Mouse (Mus musculus) erythroblast, embryonic 14.5 days (primary cell): ENCODE results near the gene Tmem254a. TPM values are rescaled to one million over a fixed set of nuclear protein-coding genes. Genes with fewer than 3 reads are reported as not detected.
"Not testable (repeated sequence)": the region's sequence is repeated elsewhere in the genome, so short reads cannot be mapped to it uniquely, and the experiment has no call there.

Experiments
- H3K27me3 ChIP-seq: 2 replicates; pipeline ENCODE4 v1.6.1; 2012; ENCODE audit warnings: inconsistent platforms; ENCODE audit not compliant: control insufficient read depth
- H3K36me3 ChIP-seq: 2 replicates; pipeline ENCODE4 v1.6.1; 2012; ENCODE audit warnings: mild to moderate bottlenecking, inconsistent platforms; ENCODE audit not compliant: control insufficient read depth
- H3K4me1 ChIP-seq: 2 replicates; pipeline ENCODE4 v1.6.1; 2012; ENCODE audit warnings: inconsistent platforms; ENCODE audit not compliant: control insufficient read depth
- H3K4me3 ChIP-seq: replicated peaks from 2 replicates; pipeline ENCODE3; 2012; ENCODE audit warnings: moderate library complexity, mild to moderate bottlenecking, inconsistent platforms
- H3K9me3 ChIP-seq: 2 replicates; pipeline ENCODE4 v1.6.1; 2012; ENCODE audit warnings: low read length, inconsistent platforms, mixed read lengths; ENCODE audit not compliant: control insufficient read depth
- polyA plus RNA-seq: library from polyadenylated mRNA; stranded (reverse); fragments of >175 nt; gene quantifications from 2 replicates; pipeline ENCODE4 v1.2.3, GENCODE M21; 2012

The Tmem254a gene
- polyA plus RNA-seq, 1 experiment, result 0.06 TPM

- not testable (repeated sequence) for H3K27me3 ChIP-seq, H3K36me3 ChIP-seq, H3K4me3 ChIP-seq, H3K9me3 ChIP-seq, H3K4me1 ChIP-seq
These were observed 50.8 kb downstream of the Tmem254a start for GRCm38 (mm10) chr14:25876640-25877039.

Other genes starting within 250 kb of the Tmem254a start
- gene Ppif, start 233.5 kb downstream of the Tmem254a start, polyA plus RNA-seq, result 0.67 and 0.71 TPM in 2 replicates
- 0.02 and 0.04 TPM in 2 replicates for gene Zcchc24, start 158.6 kb downstream of the Tmem254a start, polyA plus RNA-seq
- 0.39 and 0.42 TPM in 2 replicates for gene Anxa11, start 85.5 kb downstream of the Tmem254a start, polyA plus RNA-seq
- gene Plac9a, start 24.6 kb downstream of the Tmem254a start, polyA plus RNA-seq, result not detected in 2 replicates
- gene Cphx1, start 10.6 kb upstream of the Tmem254a start, polyA plus RNA-seq, result not detected in 2 replicates
- gene Duxbl1, start 50.9 kb upstream of the Tmem254a start, polyA plus RNA-seq, result not detected in 2 replicates
- gene Gm9780, start 115.0 kb upstream of the Tmem254a start, polyA plus RNA-seq, result not detected in 2 replicates
- 0.03 and 0.07 TPM in 2 replicates for gene Tmem254c, start 139.7 kb upstream of the Tmem254a start, polyA plus RNA-seq
- not detected in 2 replicates for gene Cphx2, start 153.8 kb upstream of the Tmem254a start, polyA plus RNA-seq
- gene Cphx3, start 154.6 kb upstream of the Tmem254a start, polyA plus RNA-seq, result not detected in 2 replicates
- not detected in 2 replicates for gene Duxbl2, start 190.7 kb upstream of the Tmem254a start, polyA plus RNA-seq